Mouse (Mus musculus) lung, postnatal 0 days (tissue): ENCODE results near the gene Pcsk4.

Experiments used
- CTCF ChIP-seq: IDR thresholded peaks from 2 replicates; pipeline ENCODE4 v1.5.1; 2016; ENCODE audit warnings: antibody characterized with exemption, mild to moderate bottlenecking
- EP300 ChIP-seq: IDR thresholded peaks from 2 replicates; pipeline ENCODE4 v1.6.1; 2016; ENCODE audit warnings: antibody characterized with exemption, mild to moderate bottlenecking, control low read depth

- TF ChIP-seq CTCF (no peak), EP300 (no peak)
Measured at GRCm38 (mm10) chr10:80300672-80301181, 28.6 kb downstream of the Pcsk4 start.
